Mouse (Mus musculus): Measurements from ENCODE around the gene Gm44965. TPM values are rescaled to one million over a fixed set of nuclear protein-coding genes. Genes with fewer than 3 reads are reported as not detected.

Gm44965 gene
- polyA plus RNA-seq, 1 experiment from 2014 or later, result not detected

DNA sequence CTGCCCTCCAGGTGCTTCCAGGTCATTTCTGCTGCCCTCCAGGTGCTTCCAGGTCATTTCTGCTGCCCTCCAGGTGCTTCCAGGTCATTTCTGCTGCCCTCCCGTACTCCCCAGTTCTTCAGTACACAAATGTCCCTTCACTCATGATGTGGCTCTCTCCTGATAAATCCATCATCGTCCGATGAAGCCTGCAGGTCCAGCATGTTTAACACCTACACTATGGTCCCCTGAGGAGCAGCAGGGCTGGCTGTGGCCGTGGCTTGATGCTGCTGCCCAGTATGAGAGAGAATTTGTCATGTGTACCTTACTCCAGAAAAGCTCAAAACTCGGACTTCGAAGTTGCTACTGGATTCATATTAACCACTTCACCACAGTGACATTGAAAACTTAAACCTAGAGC lies 47.6 kb downstream of the Gm44965 start:
- Histone ChIP-seq H3K27ac (no peak overlapping the region), H3K9ac (replicated peaks) (no peak overlapping the region), H3K4me1 (replicated peaks) (0 out of 2 replicates have a peak, but pooled peaks cover 3% of the 10 kb centered on the region), H3K9me3 (no peaks in the 10 kb centered on the region), H3K4me3 (replicated peaks) (no peak overlapping the region), H3K36me3 (no peaks in the 10 kb centered on the region), H3K27me3 (no peaks in the 10 kb centered on the region), H3K4me2 (no peak overlapping the region)
- WGBS, result 62% methylated on average over 6 of the region's 6 CpGs
- no peak for ATAC-seq (ENCODE audit: insufficient number of reproducible peaks, insufficient read depth, low FRiP score, low TSS enrichment, low read depth)

DNA sequence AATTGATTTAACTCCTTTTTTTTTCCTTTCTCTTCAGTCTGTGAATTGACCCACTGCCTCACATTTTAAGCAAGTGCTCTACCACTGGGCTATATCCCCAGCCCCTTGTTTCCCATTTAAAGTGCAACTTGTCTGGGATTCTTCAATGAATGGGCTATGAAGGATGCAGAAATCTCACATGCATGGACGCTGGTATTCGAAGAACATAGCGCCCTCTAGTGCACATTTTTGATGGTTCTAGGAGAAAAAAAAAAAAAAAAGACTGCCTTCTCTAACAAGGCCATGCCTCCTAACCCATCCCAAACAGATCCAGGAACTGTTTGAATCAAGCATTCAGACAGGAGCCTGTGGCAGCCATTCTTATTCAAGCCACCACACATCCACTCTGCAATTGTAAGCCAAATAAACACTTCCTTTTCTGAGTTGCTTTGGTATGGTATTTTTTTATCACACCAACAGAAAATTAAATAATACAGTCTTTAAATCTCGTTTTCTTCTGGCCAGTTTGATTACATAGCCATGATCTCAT lies 49.1 kb downstream of the Gm44965 start:
- WGBS, result 22% methylated on average over 4 of the region's 4 CpGs
- Histone ChIP-seq H3K4me1 (replicated peaks) (0 out of 2 replicates have a peak, but pooled peaks cover 3% of the 10 kb centered on the region), H3K4me2 (no peak overlapping the region), H3K9me3 (no peaks in the 10 kb centered on the region), H3K4me3 (replicated peaks) (no peak overlapping the region), H3K36me3 (no peaks in the 10 kb centered on the region), H3K27me3 (no peaks in the 10 kb centered on the region), H3K9ac (replicated peaks) (no peak overlapping the region), H3K27ac (no peak overlapping the region)
- ATAC-seq (ENCODE audit: insufficient number of reproducible peaks, insufficient read depth, low FRiP score, low TSS enrichment, low read depth), result no peak

DNA sequence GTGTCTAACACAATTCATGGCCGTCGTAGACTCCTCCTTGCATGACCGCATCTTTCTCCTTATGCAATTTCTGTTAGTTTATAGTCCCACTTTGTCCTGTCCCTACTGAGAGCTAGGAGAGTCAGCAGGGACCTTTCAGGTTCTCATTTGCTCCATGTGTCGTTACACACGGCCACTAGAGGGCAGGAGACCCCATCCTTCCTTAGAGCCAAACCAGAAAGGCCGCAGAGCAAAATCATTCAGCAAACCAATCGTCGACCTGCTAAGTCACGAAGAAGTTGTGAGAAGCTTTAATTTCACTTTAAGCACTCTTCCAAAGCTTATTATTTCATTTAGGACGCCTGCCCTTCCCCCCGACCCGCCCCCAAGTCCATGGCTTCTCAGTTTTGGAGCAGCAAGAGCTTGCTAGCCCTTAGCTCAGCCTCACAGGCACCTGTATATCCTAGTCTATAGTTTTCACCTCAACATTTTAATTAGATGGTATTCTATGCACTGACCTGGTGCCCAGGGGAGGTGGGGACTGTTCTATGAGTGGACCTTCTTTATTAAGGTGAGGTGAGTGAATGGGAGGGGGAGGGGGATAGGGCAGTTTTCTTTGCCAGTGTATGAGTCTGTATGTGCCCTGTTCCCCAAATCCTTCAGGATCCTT lies 52.0 kb downstream of the Gm44965 start:
- 13% methylated on average over 12 of the region's 12 CpGs for WGBS
- H3K4me1 ChIP-seq (replicated peaks), result 0 out of 2 replicates have a peak, but pooled peaks cover 2% of the 10 kb centered on the region
- H3K4me2 ChIP-seq, result no peak overlapping the region
- H3K27me3 ChIP-seq, result no peaks in the 10 kb centered on the region
- H3K4me3 ChIP-seq (replicated peaks), result no peak overlapping the region
- no peak overlapping the region for H3K9ac ChIP-seq (replicated peaks)
- H3K9me3 ChIP-seq, result no peaks in the 10 kb centered on the region
- ATAC-seq (ENCODE audit: insufficient number of reproducible peaks, insufficient read depth, low FRiP score, low TSS enrichment, low read depth), result no peak
- H3K27ac ChIP-seq, result no peak overlapping the region
- H3K36me3 ChIP-seq, result no peaks in the 10 kb centered on the region

DNA sequence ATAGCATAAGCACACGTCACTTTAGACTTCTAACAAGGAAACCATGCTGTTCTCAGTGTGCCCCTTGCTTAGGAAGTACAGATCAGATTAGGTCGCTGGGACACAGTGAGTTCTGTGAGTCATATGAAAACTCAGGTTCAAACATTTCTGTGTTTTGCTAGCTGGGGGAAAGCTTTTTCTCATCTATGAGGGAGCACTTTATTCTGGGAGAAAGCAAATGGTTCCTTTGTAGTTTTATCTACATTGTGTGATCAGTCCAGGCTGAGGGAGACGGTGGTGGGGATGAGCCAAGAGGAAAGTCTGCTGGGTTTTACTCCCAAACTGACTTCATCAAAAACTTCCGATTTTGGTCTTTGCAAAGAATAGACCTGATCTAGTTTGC lies 52.6 kb downstream of the Gm44965 start:
- no peak for ATAC-seq (ENCODE audit: insufficient number of reproducible peaks, insufficient read depth, low FRiP score, low TSS enrichment, low read depth)
- 83% methylated on average over 4 of the region's 4 CpGs for WGBS
- no peaks in the 10 kb centered on the region for H3K9me3 ChIP-seq
- H3K36me3 ChIP-seq, result no peaks in the 10 kb centered on the region
- H3K27me3 ChIP-seq, result no peaks in the 10 kb centered on the region
- H3K9ac ChIP-seq (replicated peaks), result no peak overlapping the region
- H3K27ac ChIP-seq, result no peak overlapping the region
- no peak overlapping the region for H3K4me2 ChIP-seq
- H3K4me3 ChIP-seq (replicated peaks), result no peak overlapping the region
- no peaks in the 10 kb centered on the region for H3K4me1 ChIP-seq (replicated peaks)

DNA sequence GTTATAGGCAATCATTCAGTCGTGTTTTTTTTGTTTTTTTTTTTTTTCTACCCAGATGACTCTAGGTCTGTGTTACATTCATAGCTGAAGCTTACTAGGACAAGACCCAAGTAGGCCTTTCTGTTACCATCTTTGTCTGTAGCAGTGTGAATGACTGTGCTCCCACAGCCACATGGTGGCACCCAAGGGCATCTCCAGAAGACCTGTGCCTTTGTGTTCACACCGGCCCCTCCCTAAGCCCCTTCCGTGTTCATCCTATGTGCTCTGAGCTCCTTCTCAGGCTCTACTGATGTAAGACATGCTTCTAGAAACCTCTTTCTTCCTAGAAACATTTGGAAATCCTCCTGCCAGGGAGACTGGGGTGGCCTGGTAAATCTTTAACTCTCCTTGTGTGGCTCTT lies 53.3 kb downstream of the Gm44965 start, which contains the start of gene Gimap8:
Gene Gimap8, plus strand, starts transcription at position 240 of the 400 bp plus-strand sequence.
- Histone ChIP-seq H3K9me3 (no peaks in the 10 kb centered on the region), H3K36me3 (no peaks in the 10 kb centered on the region), H3K4me1 (replicated peaks) (no peaks in the 10 kb centered on the region), H3K27ac (no peak within 1 kb of the TSS), H3K4me3 (replicated peaks) (no peak within 1 kb of the TSS), H3K27me3 (no peaks in the 10 kb centered on the region), H3K9ac (replicated peaks) (no peak within 1 kb of the TSS), H3K4me2 (no peak within 1 kb of the TSS)
- 49% methylated on average over 3 of the region's 3 CpGs for WGBS
- no peak for ATAC-seq (ENCODE audit: insufficient number of reproducible peaks, insufficient read depth, low FRiP score, low TSS enrichment, low read depth)

DNA sequence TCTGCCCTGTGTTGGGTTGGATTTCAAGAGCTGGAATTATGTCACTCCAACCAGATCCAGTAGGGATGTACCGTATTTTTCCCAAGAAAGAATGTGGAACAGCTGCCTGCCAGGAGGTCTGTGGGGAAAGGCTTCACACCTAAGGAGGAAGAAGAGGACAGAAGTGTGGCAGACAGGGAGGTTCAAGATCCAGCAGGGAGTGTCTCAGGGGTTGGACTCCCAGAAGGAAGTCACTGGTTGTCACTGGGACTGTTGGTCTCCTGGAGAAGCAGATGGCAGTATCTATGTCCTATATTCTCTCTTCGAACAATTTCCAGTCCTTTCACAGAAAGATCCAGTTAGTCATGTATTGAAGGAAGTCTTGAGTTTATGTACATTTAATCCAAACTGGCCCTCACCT lies 53.9 kb downstream of the Gm44965 start:
- no peaks in the 10 kb centered on the region for H3K9me3 ChIP-seq
- H3K9ac ChIP-seq (replicated peaks), result no peak overlapping the region
- H3K36me3 ChIP-seq, result no peaks in the 10 kb centered on the region
- H3K4me1 ChIP-seq (replicated peaks), result no peaks in the 10 kb centered on the region
- H3K4me2 ChIP-seq, result no peak overlapping the region
- H3K27me3 ChIP-seq, result no peaks in the 10 kb centered on the region
- no peak overlapping the region for H3K27ac ChIP-seq
- no peak for ATAC-seq (ENCODE audit: insufficient number of reproducible peaks, insufficient read depth, low FRiP score, low TSS enrichment, low read depth)
- 79% methylated on average over 2 of the region's 2 CpGs for WGBS
- no peak overlapping the region for H3K4me3 ChIP-seq (replicated peaks)

DNA sequence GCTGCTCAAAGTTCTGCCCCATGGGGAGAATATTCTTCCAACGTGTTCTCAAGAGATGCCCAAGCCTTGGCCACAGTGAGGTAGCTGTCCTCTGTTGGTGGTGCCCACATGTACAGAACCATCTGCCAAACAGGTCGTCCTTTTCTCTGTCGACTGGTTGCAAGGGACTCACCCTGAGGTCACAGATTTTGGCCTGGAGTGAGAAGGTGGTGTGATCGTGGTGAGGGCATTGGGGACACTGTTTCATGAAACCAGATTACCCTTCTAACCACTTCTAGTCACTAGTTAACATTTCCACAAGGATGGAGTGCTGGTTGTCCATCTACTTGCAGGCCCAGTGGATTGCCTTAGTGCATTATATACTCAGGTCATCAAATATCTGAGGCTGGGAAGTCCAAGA lies 55.0 kb downstream of the Gm44965 start:
- H3K9me3 ChIP-seq, result no peaks in the 10 kb centered on the region
- H3K4me2 ChIP-seq, result no peak overlapping the region
- H3K9ac ChIP-seq (replicated peaks), result no peak overlapping the region
- no peak overlapping the region for H3K27ac ChIP-seq
- H3K27me3 ChIP-seq, result no peaks in the 10 kb centered on the region
- ATAC-seq (ENCODE audit: insufficient number of reproducible peaks, insufficient read depth, low FRiP score, low TSS enrichment, low read depth), result no peak
- no peaks in the 10 kb centered on the region for H3K4me1 ChIP-seq (replicated peaks)
- 84% methylated on average over 4 of the region's 4 CpGs for WGBS
- H3K36me3 ChIP-seq, result no peaks in the 10 kb centered on the region
- H3K4me3 ChIP-seq (replicated peaks), result no peak overlapping the region

DNA sequence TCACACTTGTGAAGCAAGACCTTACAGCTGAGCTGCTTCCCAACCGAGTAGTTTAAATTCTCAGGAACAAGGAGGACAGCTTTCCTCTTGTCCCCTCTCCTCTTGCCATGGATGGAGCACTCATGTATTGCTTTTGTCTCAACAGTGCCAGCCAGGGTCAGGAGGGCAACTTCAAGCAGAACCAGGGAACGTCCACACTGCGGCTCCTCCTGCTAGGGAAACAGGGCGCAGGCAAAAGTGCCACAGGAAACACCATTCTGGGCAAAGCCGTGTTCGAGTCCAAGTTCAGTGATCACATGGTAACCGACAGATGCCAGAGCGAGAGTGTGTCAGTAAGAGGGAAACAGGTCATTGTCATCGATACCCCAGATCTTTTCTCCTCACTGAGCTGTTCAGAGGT lies 56.3 kb downstream of the Gm44965 start:
- H3K9ac ChIP-seq (replicated peaks), result no peak overlapping the region
- no peak overlapping the region for H3K27ac ChIP-seq
- H3K9me3 ChIP-seq, result no peaks in the 10 kb centered on the region
- no peak overlapping the region for H3K4me2 ChIP-seq
- no peak for ATAC-seq (ENCODE audit: insufficient number of reproducible peaks, insufficient read depth, low FRiP score, low TSS enrichment, low read depth)
- no peak overlapping the region for H3K4me3 ChIP-seq (replicated peaks)
- WGBS, result 90% methylated on average over 9 of the region's 9 CpGs
- no peaks in the 10 kb centered on the region for H3K4me1 ChIP-seq (replicated peaks)
- H3K27me3 ChIP-seq, result no peaks in the 10 kb centered on the region
- H3K36me3 ChIP-seq, result no peaks in the 10 kb centered on the region

DNA sequence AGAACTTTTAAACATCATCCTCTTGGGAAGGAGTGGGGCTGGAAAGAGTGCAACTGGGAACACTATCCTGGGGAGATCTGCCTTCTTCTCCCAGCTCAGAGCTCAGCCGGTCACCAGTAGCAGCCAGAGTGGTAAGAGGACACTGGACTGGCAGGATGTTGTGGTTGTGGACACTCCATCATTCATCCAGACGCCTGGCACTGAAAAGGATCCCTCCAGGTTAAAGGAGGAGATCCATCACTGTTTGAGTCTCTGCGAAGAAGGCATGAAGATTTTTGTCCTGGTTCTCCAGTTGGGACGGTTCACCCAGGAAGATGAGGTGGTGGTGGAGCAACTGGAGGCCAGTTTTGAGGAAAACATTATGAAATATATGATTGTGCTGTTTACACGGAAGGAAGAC lies 65.0 kb downstream of the Gm44965 start:
- H3K27me3 ChIP-seq, result no peaks in the 10 kb centered on the region
- no peak for ATAC-seq (ENCODE audit: insufficient number of reproducible peaks, insufficient read depth, low FRiP score, low TSS enrichment, low read depth)
- no peak overlapping the region for H3K4me2 ChIP-seq
- H3K9me3 ChIP-seq, result no peaks in the 10 kb centered on the region
- no peak overlapping the region for H3K9ac ChIP-seq (replicated peaks)
- no peaks in the 10 kb centered on the region for H3K4me1 ChIP-seq (replicated peaks)
- no peak overlapping the region for H3K27ac ChIP-seq
- no peak overlapping the region for H3K4me3 ChIP-seq (replicated peaks)
- WGBS, result 78% methylated on average over 5 of the region's 5 CpGs
- H3K36me3 ChIP-seq, result no peaks in the 10 kb centered on the region

DNA sequence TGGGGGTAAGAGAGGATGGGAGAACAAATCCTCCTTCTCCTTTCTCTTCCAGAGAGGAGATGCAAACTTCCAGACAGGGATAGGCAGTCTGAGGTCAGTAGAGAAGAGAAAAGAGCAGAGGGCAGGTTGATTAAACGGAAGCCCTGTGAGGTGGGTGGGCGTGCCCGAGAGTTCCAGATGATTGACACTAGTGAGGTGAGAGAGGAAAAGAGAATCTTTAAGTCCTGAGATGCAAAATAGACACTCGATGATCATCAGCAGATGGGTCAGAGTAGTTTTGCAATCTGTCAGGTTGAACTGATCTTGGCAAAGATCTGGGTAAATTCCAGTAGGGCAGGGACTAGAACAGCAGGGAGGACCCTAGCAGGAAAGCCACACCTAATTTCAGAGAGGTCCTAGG lies 71.0 kb downstream of the Gm44965 start:
- no peaks in the 10 kb centered on the region for H3K9me3 ChIP-seq
- no peak overlapping the region for H3K4me3 ChIP-seq (replicated peaks)
- no peaks in the 10 kb centered on the region for H3K27me3 ChIP-seq
- WGBS, result 88% methylated on average over 4 of the region's 4 CpGs
- no peak overlapping the region for H3K9ac ChIP-seq (replicated peaks)
- no peak for ATAC-seq (ENCODE audit: insufficient number of reproducible peaks, insufficient read depth, low FRiP score, low TSS enrichment, low read depth)
- no peaks in the 10 kb centered on the region for H3K36me3 ChIP-seq
- no peaks in the 10 kb centered on the region for H3K4me1 ChIP-seq (replicated peaks)
- H3K27ac ChIP-seq, result no peak overlapping the region
- no peak overlapping the region for H3K4me2 ChIP-seq

DNA sequence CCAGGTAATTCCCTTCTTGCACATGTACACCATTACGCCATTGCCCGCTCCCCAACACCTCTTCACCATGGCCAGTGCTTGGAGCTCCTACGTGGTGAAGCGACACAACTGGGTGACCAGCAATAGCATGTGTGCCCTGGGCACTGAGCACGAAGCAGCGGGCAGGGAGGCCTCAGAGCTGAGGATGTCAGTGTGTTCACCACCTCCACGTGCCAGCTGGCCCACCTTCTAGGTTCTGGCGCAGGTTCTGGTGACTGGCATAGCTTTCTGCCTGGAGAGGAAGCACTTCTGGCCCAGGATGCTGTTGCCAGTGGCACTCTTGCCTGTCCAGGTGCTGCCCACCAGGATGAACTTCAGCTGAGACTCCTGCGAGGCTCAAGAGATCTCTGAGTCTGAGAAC lies 71.7 kb downstream of the Gm44965 start:
- 91% methylated on average over 9 of the region's 9 CpGs for WGBS
- Histone ChIP-seq H3K4me3 (replicated peaks) (no peak overlapping the region), H3K27ac (no peak overlapping the region), H3K4me2 (no peak overlapping the region), H3K4me1 (replicated peaks) (no peaks in the 10 kb centered on the region), H3K36me3 (no peaks in the 10 kb centered on the region), H3K9me3 (no peaks in the 10 kb centered on the region), H3K27me3 (no peaks in the 10 kb centered on the region), H3K9ac (replicated peaks) (no peak overlapping the region)
- ATAC-seq (ENCODE audit: insufficient number of reproducible peaks, insufficient read depth, low FRiP score, low TSS enrichment, low read depth), result no peak

DNA sequence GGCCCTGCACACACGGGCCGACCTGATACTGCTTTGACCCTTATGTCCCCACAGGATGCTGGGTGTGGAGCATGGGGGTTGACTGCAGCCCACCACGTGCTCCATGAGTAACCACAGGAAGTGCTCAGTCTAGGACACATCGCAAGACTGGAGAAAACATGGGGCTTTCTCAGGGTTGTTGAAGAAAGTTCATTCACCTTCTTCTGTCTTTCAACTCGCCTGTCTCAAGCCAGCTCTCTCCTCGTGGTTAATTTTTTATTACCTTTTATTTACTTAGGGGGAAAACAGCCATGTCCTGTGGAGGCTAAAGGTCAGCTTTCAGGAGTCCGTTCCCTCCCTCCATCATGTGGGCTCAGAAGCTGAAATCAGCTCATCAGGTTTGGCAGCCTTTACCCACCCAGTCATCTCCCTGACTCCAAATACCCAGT lies 72.4 kb downstream of the Gm44965 start:
- H3K27ac ChIP-seq, result no peak overlapping the region
- H3K4me3 ChIP-seq (replicated peaks), result no peak overlapping the region
- no peak for ATAC-seq (ENCODE audit: insufficient number of reproducible peaks, insufficient read depth, low FRiP score, low TSS enrichment, low read depth)
- no peaks in the 10 kb centered on the region for H3K36me3 ChIP-seq
- no peak overlapping the region for H3K4me2 ChIP-seq
- 33% methylated on average over 7 of the region's 7 CpGs for WGBS
- no peak overlapping the region for H3K9ac ChIP-seq (replicated peaks)
- no peaks in the 10 kb centered on the region for H3K27me3 ChIP-seq
- no peaks in the 10 kb centered on the region for H3K4me1 ChIP-seq (replicated peaks)
- H3K9me3 ChIP-seq, result no peaks in the 10 kb centered on the region

Measured in limb, embryonic 12.5 days (tissue).